Mouse (Mus musculus) bone marrow, adult 2 months (tissue): ENCODE data around the gene Sirt3.

Source experiments
- CTCF ChIP-seq: fragments of 200-500 bp; IDR thresholded peaks from 2 replicates; pipeline ENCODE4 v1.5.1; 2011; ENCODE audit warnings: low read length, control low read depth; ENCODE audit not compliant: control insufficient read depth, insufficient read depth
- POLR2A ChIP-seq: fragments of 200-500 bp; IDR thresholded peaks from 2 replicates; pipeline ENCODE4 v1.6.1; 2011; ENCODE audit warnings: low read depth, mild to moderate bottlenecking, control low read depth, low read length, borderline replicate concordance; ENCODE audit not compliant: control insufficient read depth

DNA sequence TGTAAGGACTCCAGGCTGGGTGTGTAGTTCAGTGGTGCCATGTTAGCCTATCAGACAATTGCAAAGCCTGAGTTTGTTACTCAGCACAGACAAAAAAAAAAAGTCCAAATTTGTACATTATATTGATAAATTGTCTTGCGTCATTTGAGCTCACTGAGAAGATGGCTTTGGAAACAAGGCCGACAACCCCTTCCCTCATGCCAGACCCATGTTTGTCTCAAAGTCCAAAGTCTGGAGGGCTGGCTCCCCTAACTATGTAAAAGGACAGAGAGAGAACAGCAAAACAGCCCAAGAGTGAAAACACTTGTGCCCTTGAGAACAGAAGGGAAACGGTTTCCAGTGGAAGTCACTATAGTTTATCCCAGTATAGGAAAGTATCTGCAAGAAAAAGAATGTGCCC is 1.7 kb downstream of the Sirt3 start:
- TF ChIP-seq POLR2A = no peak
- TF ChIP-seq CTCF = no peak
